Mouse (Mus musculus): ENCODE measurements at regions not wholly inside any gene's neighbourhood (a gene's known extent, or its start where the extent isn't known, plus 50 kb on each side); places are given as distances from the start of the nearest gene placed in this dataset.

DNA sequence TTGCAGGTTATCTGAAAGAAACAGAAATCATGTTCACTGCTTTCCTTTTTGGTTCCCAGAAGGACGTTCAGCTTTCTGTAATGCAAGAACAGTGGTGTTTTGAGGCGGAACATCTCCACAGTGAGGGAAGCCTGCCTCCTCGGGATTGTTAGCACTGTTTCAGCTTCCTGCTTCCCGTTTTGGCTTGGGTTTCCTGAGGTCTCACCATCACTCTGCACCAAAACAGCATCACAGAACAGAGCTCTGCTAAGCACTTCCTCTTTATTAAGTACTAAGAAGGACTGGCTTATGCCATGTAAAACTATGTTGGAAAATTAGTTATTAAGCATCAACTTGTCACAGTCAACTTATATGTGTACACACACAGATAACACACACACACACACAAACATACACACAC is 857.9 kb downstream of the Slc4a3 start:
- Histone ChIP-seq H3K36me3 (ENCODE audit: insufficient read depth) (no peaks in the 10 kb centered on the region), H3K4me1 (ENCODE audit: insufficient read depth) (no peaks in the 10 kb centered on the region), H3K27ac (ENCODE audit: low read depth, low read length) (no peak overlapping the region), H3K4me3 (ENCODE audit: low read depth, low read length) (no peak overlapping the region), H3K9ac (no peak overlapping the region), H3K9me3 (ENCODE audit: low read length) (no peaks in the 10 kb centered on the region), H3K4me2 (ENCODE audit: low read depth) (no peak overlapping the region), H3K27me3 (ENCODE audit: insufficient read depth, low read length) (no peaks in the 10 kb centered on the region)
- no peak for ATAC-seq
- DNase-seq = no peak
- WGBS = 72% methylated on average over 4 of the region's 4 CpGs
- TF ChIP-seq CTCF (IDR thresholded peaks at IDR 0.05; ENCODE audit: low read depth) = no peak

- ATAC-seq = peak; percentile 67
- 63% methylated on average over 4 of the region's 4 CpGs for WGBS
- H3K27ac ChIP-seq (ENCODE audit: low read depth, low read length) = no peak overlapping the region
Measured at GRCm38 (mm10) chr1:76410813-76411212, 864.7 kb downstream of the Slc4a3 start.

DNA sequence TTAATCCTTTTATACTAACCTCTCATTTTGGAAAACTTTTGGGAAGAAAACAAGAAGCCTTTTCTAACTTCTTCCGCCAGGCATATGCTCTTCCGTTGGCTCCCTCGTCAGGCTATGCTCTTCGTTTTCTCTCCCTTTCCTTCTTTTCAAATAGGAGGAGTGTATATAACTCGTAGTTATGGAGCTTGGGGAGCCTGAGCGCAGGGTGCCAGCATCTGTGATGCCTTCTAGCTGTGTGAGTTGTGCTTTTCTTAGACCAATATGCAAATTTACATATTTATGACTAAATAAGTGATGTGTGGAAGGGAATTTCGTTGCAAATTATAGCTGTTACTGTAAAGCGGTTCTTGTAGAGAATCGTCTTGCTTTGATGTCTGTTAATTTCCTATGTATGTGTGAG is 874.5 kb downstream of the Slc4a3 start:
- DNase-seq (peak; percentile 63), ATAC-seq (peak; percentile 61)
- Histone ChIP-seq H3K4me3 (ENCODE audit: low read depth, low read length) (no peak overlapping the region), H3K9me3 (ENCODE audit: low read length) (no peaks in the 10 kb centered on the region), H3K9ac (no peak overlapping the region), H3K4me1 (ENCODE audit: insufficient read depth) (no peaks in the 10 kb centered on the region), H3K36me3 (ENCODE audit: insufficient read depth) (no peaks in the 10 kb centered on the region), H3K4me2 (ENCODE audit: low read depth) (no peak overlapping the region), H3K27ac (ENCODE audit: low read depth, low read length) (no peak overlapping the region), H3K27me3 (ENCODE audit: insufficient read depth, low read length) (no peaks in the 10 kb centered on the region)
- 59% methylated on average over 9 of the region's 9 CpGs for WGBS
- no peak for TF ChIP-seq CTCF (IDR thresholded peaks at IDR 0.05; ENCODE audit: low read depth)

More at GRCm38 (mm10) chr1:76410813-76411212, 864.7 kb downstream of the Slc4a3 start:
- DNase-seq = peak; percentile 32
- TF ChIP-seq CTCF (IDR thresholded peaks at IDR 0.05; ENCODE audit: low read depth) = no peak
- Histone ChIP-seq H3K4me1 (ENCODE audit: insufficient read depth) (peaks cover 5% of the 10 kb centered on the region; the same call in 1 of the 2 replicates), H3K9ac (no peak overlapping the region), H3K27me3 (ENCODE audit: insufficient read depth, low read length) (no peaks in the 10 kb centered on the region), H3K36me3 (ENCODE audit: insufficient read depth) (no peaks in the 10 kb centered on the region), H3K4me3 (ENCODE audit: low read depth, low read length) (no peak overlapping the region), H3K9me3 (ENCODE audit: low read length) (no peaks in the 10 kb centered on the region), H3K4me2 (ENCODE audit: low read depth) (no peak overlapping the region)

GRCm38 (mm10) chr1:76427439-76427838 is 881.4 kb downstream of the Slc4a3 start:
- Histone ChIP-seq H3K36me3 (ENCODE audit: insufficient read depth) (no peaks in the 10 kb centered on the region), H3K4me2 (ENCODE audit: low read depth) (no peak overlapping the region), H3K9ac (no peak overlapping the region), H3K4me3 (ENCODE audit: low read depth, low read length) (no peak overlapping the region), H3K27ac (ENCODE audit: low read depth, low read length) (no peak overlapping the region), H3K9me3 (ENCODE audit: low read length) (no peaks in the 10 kb centered on the region), H3K27me3 (ENCODE audit: insufficient read depth, low read length) (no peaks in the 10 kb centered on the region), H3K4me1 (ENCODE audit: insufficient read depth) (no peaks in the 10 kb centered on the region)
- WGBS = 78% methylated on average over 7 of the region's 7 CpGs
- TF ChIP-seq CTCF (IDR thresholded peaks at IDR 0.05; ENCODE audit: low read depth) = no peak
- ATAC-seq = no peak
- no peak for DNase-seq

- H3K4me2 ChIP-seq (ENCODE audit: low read depth) = no peak overlapping the region
- H3K36me3 ChIP-seq (ENCODE audit: insufficient read depth) = no peaks in the 10 kb centered on the region
- H3K4me3 ChIP-seq (ENCODE audit: low read depth, low read length) = no peak overlapping the region
- H3K9ac ChIP-seq = no peak overlapping the region
- WGBS = 21% methylated on average over 6 of the region's 6 CpGs
- H3K27ac ChIP-seq (ENCODE audit: low read depth, low read length) = no peak overlapping the region
- no peak; the same call in 1 of the 2 replicates for ATAC-seq
- H3K27me3 ChIP-seq (ENCODE audit: insufficient read depth, low read length) = no peaks in the 10 kb centered on the region
- no peaks in the 10 kb centered on the region for H3K4me1 ChIP-seq (ENCODE audit: insufficient read depth)
- no peak for TF ChIP-seq CTCF (IDR thresholded peaks at IDR 0.05; ENCODE audit: low read depth)
- DNase-seq = peak; percentile 24
- no peaks in the 10 kb centered on the region for H3K9me3 ChIP-seq (ENCODE audit: low read length)
Measured at GRCm38 (mm10) chr1:76430041-76430610, 884.1 kb downstream of the Slc4a3 start.

- Histone ChIP-seq H3K9me3 (ENCODE audit: low read length) (no peaks in the 10 kb centered on the region), H3K4me3 (ENCODE audit: low read depth, low read length) (no peak overlapping the region), H3K27ac (ENCODE audit: low read depth, low read length) (no peak overlapping the region), H3K9ac (no peak overlapping the region), H3K4me2 (ENCODE audit: low read depth) (no peak overlapping the region), H3K4me1 (ENCODE audit: insufficient read depth) (no peaks in the 10 kb centered on the region), H3K27me3 (ENCODE audit: insufficient read depth, low read length) (no peaks in the 10 kb centered on the region), H3K36me3 (ENCODE audit: insufficient read depth) (no peaks in the 10 kb centered on the region)
- WGBS = 11% methylated on average over 6 of the region's 6 CpGs
- no peak for TF ChIP-seq CTCF (IDR thresholded peaks at IDR 0.05; ENCODE audit: low read depth)
- ATAC-seq (peak; percentile 71), DNase-seq (peak; percentile 58)
Measured at GRCm38 (mm10) chr1:76433481-76433941, 887.4 kb downstream of the Slc4a3 start.

- Histone ChIP-seq H3K9ac (no peak overlapping the region), H3K4me2 (ENCODE audit: low read depth) (no peak overlapping the region), H3K4me3 (ENCODE audit: low read depth, low read length) (no peak overlapping the region), H3K27me3 (ENCODE audit: insufficient read depth, low read length) (no peaks in the 10 kb centered on the region), H3K27ac (ENCODE audit: low read depth, low read length) (no peak overlapping the region), H3K9me3 (ENCODE audit: low read length) (no peaks in the 10 kb centered on the region), H3K36me3 (ENCODE audit: insufficient read depth) (no peaks in the 10 kb centered on the region), H3K4me1 (ENCODE audit: insufficient read depth) (no peaks in the 10 kb centered on the region)
- WGBS = 53% methylated on average over 10 of the region's 10 CpGs
- ATAC-seq = no peak
- DNase-seq = no peak
- no peak for TF ChIP-seq CTCF (IDR thresholded peaks at IDR 0.05; ENCODE audit: low read depth)
Measured at GRCm38 (mm10) chr1:76450539-76451214, 904.6 kb downstream of the Slc4a3 start.

All from forebrain, postnatal 0 days (tissue).